Mouse (Mus musculus) retina, postnatal 7 days (tissue): ENCODE data around the gene Ggt7.
"Not testable (repeated sequence)": the region's sequence is repeated elsewhere in the genome, so short reads cannot be mapped to it uniquely, and the experiment has no call there.

ENCODE experiments used
- DNase-seq: peaks from one replicate; pipeline ENCODE4 v3.0.0-alpha.2; 2012; ENCODE audit warnings: low read depth, low spot score

Gene Ggt7

GRCm38 (mm10) chr2:155507721-155508470 is 10.1 kb downstream of the Ggt7 start:
- no peak for DNase-seq

DNA sequence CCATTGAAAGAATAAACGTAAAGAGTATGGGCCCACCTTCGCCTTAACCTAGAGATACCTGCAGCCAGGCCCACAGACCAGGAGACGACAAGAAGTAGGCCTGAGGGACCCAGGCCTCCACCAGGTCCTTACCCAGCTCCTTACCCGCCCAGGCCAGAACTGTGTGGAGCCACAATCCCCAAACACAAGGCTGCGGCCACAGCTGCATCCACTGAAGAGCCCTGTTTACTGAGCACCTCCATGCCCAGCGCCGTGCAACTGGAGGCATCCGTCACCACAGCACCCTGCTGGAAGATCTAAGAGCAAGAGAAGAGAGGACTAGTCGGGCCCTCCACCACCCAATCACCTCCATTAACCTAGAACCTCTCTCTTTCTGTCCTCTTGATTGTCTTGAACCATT is 12.2 kb downstream of the Ggt7 start:
- DNase-seq: no peak

GRCm38 (mm10) chr2:155504440-155505355 is 13.3 kb downstream of the Ggt7 start:
- peak; percentile 67 for DNase-seq

- no peak for DNase-seq
These were observed 15.4 kb downstream of the Ggt7 start for GRCm38 (mm10) chr2:155502596-155502995.

DNA sequence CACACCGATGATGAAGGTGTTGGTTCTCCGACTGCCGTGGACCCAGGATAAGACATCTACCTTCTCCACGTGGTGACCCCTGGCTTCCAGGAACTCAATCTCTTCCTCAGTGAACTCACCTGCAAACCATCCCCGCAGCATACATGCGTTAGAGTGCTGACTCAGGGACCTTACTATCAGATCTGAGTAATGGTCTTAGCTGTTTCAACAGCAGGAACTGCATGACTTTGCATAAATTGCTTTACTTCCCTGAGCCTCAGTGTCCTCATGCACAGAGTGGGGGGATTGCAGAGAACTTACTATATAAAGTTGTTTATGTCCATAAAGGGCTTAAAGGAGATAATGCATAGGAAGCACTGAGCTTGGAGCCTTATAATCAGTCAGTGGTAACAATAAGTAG is 27.0 kb downstream of the Ggt7 start:
- no peak for DNase-seq

DNA sequence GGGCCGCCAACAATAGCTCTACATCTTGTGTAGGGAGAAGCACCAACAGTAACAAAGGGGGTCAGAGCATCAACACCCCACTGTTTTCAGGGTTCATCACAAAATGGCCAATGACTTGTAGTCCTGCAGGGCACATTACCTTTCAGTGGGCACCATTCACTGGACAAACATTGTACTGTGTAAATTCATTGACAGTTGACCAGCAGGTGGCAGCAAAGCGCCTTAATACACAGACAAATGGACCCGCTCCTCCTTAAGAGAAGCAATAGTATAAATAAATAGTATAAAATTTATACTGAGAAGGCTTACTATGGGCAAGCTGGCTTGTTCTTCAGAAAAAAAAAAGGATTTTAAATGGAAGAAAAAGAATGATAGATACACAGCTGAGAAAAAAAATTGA is 36.0 kb downstream of the Ggt7 start:
- peak; percentile 59 for DNase-seq

- peak; percentile 65 for DNase-seq
These were observed 44.4 kb downstream of the Ggt7 start, which contains the start of gene Ncoa6 for GRCm38 (mm10) chr2:155473570-155474088. Ncoa6 (minus strand) TSS chr2:155473894.

- DNase-seq: peak; percentile 17
These were observed 45.1 kb downstream of the Ggt7 start for GRCm38 (mm10) chr2:155472671-155473569.

DNA sequence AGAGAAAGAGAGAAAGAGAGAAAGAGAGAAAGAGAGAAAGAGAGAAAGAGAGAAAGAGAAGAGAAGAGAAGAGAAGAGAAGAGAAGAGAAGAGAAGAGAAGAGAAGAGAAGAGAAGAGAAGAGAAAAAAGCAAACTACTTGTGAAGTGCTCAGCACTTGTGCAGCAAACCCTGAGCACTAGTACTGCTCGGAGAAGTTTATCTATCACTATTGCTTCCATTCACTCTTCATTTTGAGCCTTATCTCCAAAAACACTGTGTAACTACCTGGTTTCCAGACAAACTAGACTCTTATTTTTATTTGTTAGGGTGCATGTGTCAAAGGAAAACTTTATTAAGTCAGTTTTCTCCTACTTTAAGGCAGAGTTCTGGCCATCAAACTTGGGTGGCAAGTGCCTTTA is 51.2 kb downstream of the Ggt7 start:
- DNase-seq: no peak

DNA sequence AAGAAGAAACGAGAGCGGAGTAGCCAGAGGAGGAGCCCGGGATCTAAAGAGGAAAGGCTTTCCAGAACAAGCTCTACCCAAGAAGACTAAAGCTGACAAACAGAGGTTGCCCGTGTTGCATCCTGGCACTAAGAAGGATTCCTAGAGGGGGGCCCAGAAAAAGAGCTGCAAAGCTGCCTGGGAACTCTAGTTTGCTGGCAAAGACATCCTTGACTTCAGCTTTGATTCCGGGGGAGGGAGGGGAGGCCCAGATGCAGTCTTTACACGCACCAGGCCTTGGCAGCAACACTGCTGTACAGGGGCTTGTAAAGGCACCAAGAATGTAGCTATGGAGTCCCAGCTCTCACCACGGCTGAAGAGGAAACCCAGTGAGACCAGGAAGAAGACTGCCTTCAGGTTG is 64.4 kb downstream of the Ggt7 start:
- DNase-seq: no peak

- no peak for DNase-seq
These were observed 66.8 kb downstream of the Ggt7 start for GRCm38 (mm10) chr2:155451256-155451655.

GRCm38 (mm10) chr2:155447906-155448305 is 70.1 kb downstream of the Ggt7 start:
- DNase-seq: not testable (repeated sequence)

- DNase-seq: no peak
These were observed 74.6 kb downstream of the Ggt7 start for GRCm38 (mm10) chr2:155443446-155443845.

DNA sequence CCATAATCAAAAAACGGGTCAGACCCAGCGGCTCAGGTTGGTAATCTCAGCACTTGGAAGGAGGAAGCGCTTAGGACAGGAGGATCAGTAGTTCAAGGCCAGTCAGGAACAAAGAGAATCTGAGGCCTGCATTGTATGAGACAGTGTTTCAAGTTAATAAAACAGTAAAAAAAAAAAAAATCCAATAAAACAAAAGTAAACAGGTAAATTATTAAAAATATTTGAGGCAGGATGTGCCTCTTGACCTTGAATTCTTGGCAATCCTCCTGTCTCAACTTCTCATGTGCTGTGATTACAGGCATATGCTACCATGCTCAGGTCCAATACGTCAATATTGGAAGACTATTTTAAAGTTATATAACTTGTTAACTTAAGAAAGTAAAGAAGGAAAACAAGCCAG is 75.1 kb downstream of the Ggt7 start:
- no peak for DNase-seq
